Mouse (Mus musculus): Measurements from ENCODE around the gene Olfr198.
"Not testable (repeated sequence)": the region's sequence is repeated elsewhere in the genome, so short reads cannot be mapped to it uniquely, and the experiment has no call there.

Gene Olfr198

GRCm38 (mm10) chr16:59203433-59203832 is at the start of gene Olfr198:
Gene Olfr198, minus strand, starts transcription at chr16:59203533.
- DNase-seq = not testable (repeated sequence)

DNA sequence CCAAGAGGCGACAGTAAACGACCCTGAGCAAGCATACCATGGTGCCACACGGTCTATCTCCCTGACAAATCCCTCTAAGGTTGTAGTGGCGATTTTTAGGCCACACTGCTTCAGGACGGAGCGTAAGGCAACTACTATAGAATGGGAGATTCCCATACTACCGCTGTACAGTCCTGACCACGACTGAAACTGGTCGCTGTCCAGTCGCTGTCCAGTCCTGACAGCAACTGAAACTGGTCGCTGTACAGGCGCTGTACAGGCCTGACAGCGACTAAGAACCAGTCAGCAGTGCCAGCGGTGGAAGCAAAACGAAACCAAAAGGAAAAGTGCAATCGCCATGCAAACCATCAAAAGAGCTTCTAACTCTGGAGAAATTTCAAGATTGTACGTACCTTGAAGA is 46.4 kb upstream of the Olfr198 start:
- no peak for DNase-seq

- DNase-seq = not testable (repeated sequence)
These were observed 16.3 kb upstream of the Olfr198 start, which contains the start of gene Olfr199 for GRCm38 (mm10) chr16:59219667-59220066. Gene Olfr199, minus strand, starts transcription at chr16:59219767.

DNA sequence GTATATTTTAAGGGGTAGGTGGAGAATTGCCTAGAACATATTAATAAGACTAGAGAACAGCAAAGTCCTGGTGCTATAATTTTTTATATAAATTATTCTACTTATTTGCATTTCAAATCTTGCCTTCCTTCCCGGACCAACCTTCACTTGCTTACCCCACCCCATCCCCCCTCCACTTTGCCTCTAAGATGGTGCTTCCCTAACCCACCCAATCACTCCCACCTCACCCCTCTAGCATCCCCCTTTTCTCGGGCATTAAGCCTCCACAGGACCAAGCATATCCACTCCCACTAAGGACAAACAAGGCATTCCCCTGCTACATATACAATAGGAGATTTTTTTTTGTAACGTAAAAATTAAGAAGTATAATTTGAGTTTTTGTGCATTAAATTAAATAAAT is 14.5 kb upstream of the Olfr198 start:
- not testable (repeated sequence) for DNase-seq

GRCm38 (mm10) chr16:59170354-59170753 is 33.0 kb downstream of the Olfr198 start, which contains the start of gene Olfr196:
Gene Olfr196, minus strand, starts transcription at chr16:59170454.
- no peak for DNase-seq

DNA sequence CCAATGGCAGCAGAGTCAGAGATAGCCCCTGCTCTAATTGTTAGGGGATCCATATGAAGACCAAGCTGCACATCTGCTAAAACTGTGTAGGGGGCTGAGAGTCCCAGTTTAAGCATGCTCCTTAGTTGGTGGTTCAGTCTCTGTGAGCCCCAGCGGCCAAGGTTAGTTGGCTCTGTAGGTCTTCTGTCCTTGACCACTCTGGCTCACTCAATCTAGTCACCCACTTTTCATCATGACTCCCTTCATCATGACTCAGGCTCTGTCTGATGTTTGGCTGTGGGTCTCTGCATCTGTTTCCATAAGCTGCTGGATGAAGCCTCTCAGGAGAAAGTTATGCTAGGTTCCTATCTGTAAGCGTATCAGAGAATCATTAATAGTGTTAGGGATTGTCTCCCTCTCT is 51.3 kb downstream of the Olfr198 start:
- no peak for DNase-seq
